In the genomic region with DNA sequence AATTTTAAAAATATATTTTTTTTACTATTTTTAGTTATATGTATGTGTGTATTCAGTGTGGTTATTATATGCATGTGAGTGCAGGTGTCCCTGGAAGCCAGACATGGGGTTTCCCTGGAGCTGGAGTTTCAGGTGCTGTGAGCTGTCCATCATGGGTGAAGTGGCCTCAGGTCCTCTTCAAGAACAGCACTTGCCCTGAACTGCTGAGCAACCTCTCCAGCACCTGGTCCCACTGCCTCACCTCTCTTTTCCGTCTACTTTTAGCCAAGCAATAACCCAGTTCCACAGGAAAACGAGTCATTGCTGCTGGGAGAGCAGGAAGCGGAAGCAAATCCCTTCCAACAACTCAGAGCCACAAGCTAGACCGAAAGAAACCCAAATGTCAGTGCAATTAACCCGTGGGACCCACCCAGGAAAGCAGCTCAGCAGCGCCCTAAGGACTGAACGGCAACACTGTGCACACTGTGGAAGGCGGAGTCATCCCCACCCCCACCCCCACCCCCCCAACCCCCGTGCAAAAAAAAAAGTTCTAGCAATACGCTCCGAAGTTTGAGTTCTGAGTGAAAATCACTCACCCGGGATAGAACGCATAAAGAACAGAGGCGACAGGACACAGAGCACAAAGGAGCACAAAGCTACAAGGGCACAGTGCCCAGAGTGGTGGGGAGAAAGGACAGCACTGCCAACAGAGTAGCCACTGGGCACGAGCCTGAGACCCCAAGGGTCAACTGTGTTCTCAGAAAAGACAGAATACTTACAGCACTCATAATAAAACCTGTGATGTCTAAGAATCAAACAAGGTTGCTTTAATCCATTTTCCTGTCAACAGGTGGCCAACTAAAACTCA, we compare ENCODE assay signal across 15 mouse cellular contexts. TPM values are rescaled to one million over a fixed set of nuclear protein-coding genes. Genes with fewer than 3 reads are reported as not detected.
A peak's percentile ranks its signal among the peaks of the same experiment; 100 is the strongest.
DNase-seq lines count a peak whose midpoint lies in the region; ATAC-seq lines count a peak whose summit lies in the region.
"Had no signal": no experiment of that assay in that cellular context is flagged by ENCODE, and none has a peak within 500 bp of the region (broad histone marks: within the 10 kb centered on the region; RNA-seq: fewer than 3 reads in every experiment).

No protein-coding gene starts in this region.

- peak; percentile 96 for DNase-seq in heart, adult 11 months
- DNase-seq in kidney, adult 11 months, result peak; percentile 15
- no peak for DNase-seq in neural tube, embryonic 10.5 days (ENCODE audit: extremely low spot score, low spot score)
- no peak for DNase-seq in MN1 (ENCODE audit: low spot score)
- DNase-seq in right cerebral cortex, postnatal 25 days, result no peak
- DNase-seq: cerebellum, adult 9-10 months; gastrocnemius, postnatal 25 days; liver; retina, postnatal 1 day; spleen, adult 18-20 months had no signal

- H3K36me3 ChIP-seq in heart, embryonic 12.5 days, result peaks cover 30% of the 10 kb centered on the region
- H3K36me3 ChIP-seq in kidney, embryonic 16.5 days (ENCODE audit: insufficient read depth, low read length), result peaks cover 13% of the 10 kb centered on the region; the same call in 1 of the 2 replicates
- H3K36me3 ChIP-seq in neural tube, embryonic 15.5 days, result peaks cover 4% of the 10 kb centered on the region; the same call in 1 of the 2 replicates

- no peak overlapping the region for H3K4me3 ChIP-seq in heart, embryonic 12.5 days
- H3K4me3 ChIP-seq in kidney, embryonic 16.5 days (ENCODE audit: low read length), result no peak overlapping the region
- no peak overlapping the region for H3K4me3 ChIP-seq in neural tube, embryonic 15.5 days (replicated peaks)
- H3K4me3 ChIP-seq: forebrain, embryonic 15.5 days; hindbrain, embryonic 13.5 days had no signal

- H3K27me3 ChIP-seq in heart, embryonic 12.5 days (replicated peaks), result no peaks in the 10 kb centered on the region
- H3K27me3 ChIP-seq in kidney, embryonic 16.5 days (ENCODE audit: insufficient read depth, low read length), result no peaks in the 10 kb centered on the region
- no peaks in the 10 kb centered on the region for H3K27me3 ChIP-seq in neural tube, embryonic 15.5 days (replicated peaks)
- H3K27me3 ChIP-seq: forebrain, embryonic 15.5 days; hindbrain, embryonic 13.5 days had no signal

- no peaks in the 10 kb centered on the region for H3K9me3 ChIP-seq in heart, embryonic 12.5 days (replicated peaks)
- no peaks in the 10 kb centered on the region for H3K9me3 ChIP-seq in kidney, embryonic 16.5 days (ENCODE audit: low read length)
- H3K9me3 ChIP-seq in neural tube, embryonic 15.5 days (replicated peaks), result no peaks in the 10 kb centered on the region
- H3K9me3 ChIP-seq: forebrain, embryonic 15.5 days; hindbrain, embryonic 13.5 days had no signal

- no peak for ATAC-seq in heart, embryonic 12.5 days (ENCODE audit: insufficient number of reproducible peaks, low FRiP score)
- ATAC-seq in kidney, embryonic 16.5 days (ENCODE audit: low FRiP score, low TSS enrichment), result no peak
- 0 out of 2 replicates have a peak, but pooled peaks have one; percentile 36 for ATAC-seq in neural tube, embryonic 15.5 days (ENCODE audit: low FRiP score)
- ATAC-seq: forebrain, embryonic 15.5 days had no signal

- no peak overlapping the region for H3K4me2 ChIP-seq in heart, embryonic 12.5 days
- no peak overlapping the region for H3K4me2 ChIP-seq in kidney, embryonic 16.5 days (replicated peaks; ENCODE audit: low read depth, low read length)
- no peak overlapping the region for H3K4me2 ChIP-seq in neural tube, embryonic 15.5 days
- H3K4me2 ChIP-seq: forebrain, embryonic 15.5 days; hindbrain, embryonic 13.5 days had no signal

- no peak overlapping the region for H3K27ac ChIP-seq in heart, embryonic 12.5 days (ENCODE audit: poor library complexity, severe bottlenecking)
- no peak overlapping the region for H3K27ac ChIP-seq in kidney, embryonic 16.5 days (ENCODE audit: low read length)
- H3K27ac ChIP-seq in neural tube, embryonic 15.5 days (replicated peaks), result no peak overlapping the region
- H3K27ac ChIP-seq: forebrain, embryonic 15.5 days; hindbrain, embryonic 13.5 days had no signal

- WGBS in heart, embryonic 12.5 days, result 74% methylated on average over 15 of the region's 15 CpGs
- WGBS in kidney, embryonic 16.5 days, result 45% methylated on average over 15 of the region's 15 CpGs
- 59% methylated on average over 15 of the region's 15 CpGs for WGBS in neural tube, embryonic 15.5 days

- no peak overlapping the region for H3K9ac ChIP-seq in heart, embryonic 12.5 days
- no peak overlapping the region for H3K9ac ChIP-seq in kidney, embryonic 16.5 days (replicated peaks; ENCODE audit: low read length)
- H3K9ac ChIP-seq in neural tube, embryonic 15.5 days (replicated peaks), result no peak overlapping the region
- H3K9ac ChIP-seq: forebrain, embryonic 15.5 days; hindbrain, embryonic 13.5 days had no signal

- peaks cover 17% of the 10 kb centered on the region for H3K4me1 ChIP-seq in heart, embryonic 12.5 days (replicated peaks)
- peaks cover 36% of the 10 kb centered on the region for H3K4me1 ChIP-seq in kidney, embryonic 16.5 days (ENCODE audit: insufficient read depth, low read length)
- peaks cover 26% of the 10 kb centered on the region for H3K4me1 ChIP-seq in neural tube, embryonic 15.5 days

RNA-seq across cellular contexts. Expression of a gene that starts 24.6 kb away (rescaled TPM):
- 17.5 and 18.0 TPM in 2 replicates for polyA plus RNA-seq in heart, embryonic 12.5 days (2016; fragmentation: Nextera tagmentation; extraction: Ambion mirVana)
- 22.1 and 23.0 TPM in 2 replicates for polyA plus RNA-seq in kidney, embryonic 16.5 days (2015; fragmentation: Nextera tagmentation; extraction: Ambion mirVana)
- 14.4 and 16.8 TPM in 2 replicates for polyA plus RNA-seq in neural tube, embryonic 15.5 days (2015; fragmentation: Nextera tagmentation; extraction: Ambion mirVana)

Comparison
In these comparisons a context has a peak if more than half of its experiments do, and no peak if none do; other contexts are left out.
1. DNase-seq: peak in heart, adult 11 months (single experiment) and kidney, adult 11 months (single experiment); none in neural tube, embryonic 10.5 days (single experiment), MN1 (single experiment) and right cerebral cortex, postnatal 25 days (single experiment).